Mouse (Mus musculus): ENCODE data around the gene 1600015I10Rik. TPM values are rescaled to one million over a fixed set of nuclear protein-coding genes. Genes with fewer than 3 reads are reported as not detected.
"Not testable (repeated sequence)": the region's sequence is repeated elsewhere in the genome, so short reads cannot be mapped to it uniquely, and the experiment has no call there.

Gene 1600015I10Rik
- total and polyA plus RNA-seq, 2 experiments from 2014 or later, result 0.08 TPM; not detected in 1

GRCm38 (mm10) chr6:48954946-48955345 lies 25.3 kb downstream of the 1600015I10Rik start:
- 26% methylated on average over 1 of the region's 1 CpGs for WGBS
- Histone ChIP-seq H3K36me3 (replicated peaks; ENCODE audit: control insufficient read depth, insufficient read depth, low read length) (no peaks in the 10 kb centered on the region), H3K4me1 (ENCODE audit: control insufficient read depth, insufficient read depth) (no peaks in the 10 kb centered on the region), H3K4me3 (ENCODE audit: low read depth, low read length) (no peak overlapping the region), H3K4me2 (ENCODE audit: low read depth, low read length) (no peak overlapping the region), H3K9ac (replicated peaks; ENCODE audit: low read depth, low read length) (no peak overlapping the region), H3K27me3 (ENCODE audit: control insufficient read depth, insufficient read depth, low read length) (peaks cover 4% of the 10 kb centered on the region; the same call in 1 of the 2 replicates), H3K9me3 (replicated peaks; ENCODE audit: control insufficient read depth, low read length) (no peaks in the 10 kb centered on the region), H3K27ac (ENCODE audit: low read depth) (no peak overlapping the region)
- DNase-seq (ENCODE audit: low spot score) (peak; percentile 45), ATAC-seq (ENCODE audit: insufficient read depth, low read depth) (no peak)
- TF ChIP-seq EP300 (IDR thresholded peaks at IDR 0.05; ENCODE audit: low read depth) (no peak), CTCF (IDR thresholded peaks at IDR 0.05; ENCODE audit: low read depth) (peak; percentile 60)

GRCm38 (mm10) chr6:48956785-48957184 lies 27.1 kb downstream of the 1600015I10Rik start:
- no peak overlapping the region for H3K9ac ChIP-seq (replicated peaks; ENCODE audit: low read depth, low read length)
- no peaks in the 10 kb centered on the region for H3K9me3 ChIP-seq (replicated peaks; ENCODE audit: control insufficient read depth, low read length)
- ATAC-seq (ENCODE audit: insufficient read depth, low read depth), result no peak
- no peaks in the 10 kb centered on the region for H3K36me3 ChIP-seq (replicated peaks; ENCODE audit: control insufficient read depth, insufficient read depth, low read length)
- no peak overlapping the region for H3K27ac ChIP-seq (ENCODE audit: low read depth)
- TF ChIP-seq EP300 (IDR thresholded peaks at IDR 0.05; ENCODE audit: low read depth) (no peak), CTCF (IDR thresholded peaks at IDR 0.05; ENCODE audit: low read depth) (no peak)
- H3K4me1 ChIP-seq (ENCODE audit: control insufficient read depth, insufficient read depth), result no peaks in the 10 kb centered on the region
- WGBS, result 54% methylated on average over 4 of the region's 4 CpGs
- H3K27me3 ChIP-seq (ENCODE audit: control insufficient read depth, insufficient read depth, low read length), result peaks cover 4% of the 10 kb centered on the region; the same call in 1 of the 2 replicates
- DNase-seq (ENCODE audit: low spot score), result no peak
- no peak overlapping the region for H3K4me3 ChIP-seq (ENCODE audit: low read depth, low read length)
- no peak overlapping the region for H3K4me2 ChIP-seq (ENCODE audit: low read depth, low read length)

- Histone ChIP-seq H3K9ac (replicated peaks; ENCODE audit: low read depth, low read length) (no peak overlapping the region), H3K27me3 (ENCODE audit: control insufficient read depth, insufficient read depth, low read length) (peaks cover 4% of the 10 kb centered on the region; the same call in 1 of the 2 replicates), H3K27ac (ENCODE audit: low read depth) (no peak overlapping the region), H3K9me3 (replicated peaks; ENCODE audit: control insufficient read depth, low read length) (no peaks in the 10 kb centered on the region), H3K36me3 (replicated peaks; ENCODE audit: control insufficient read depth, insufficient read depth, low read length) (no peaks in the 10 kb centered on the region), H3K4me1 (ENCODE audit: control insufficient read depth, insufficient read depth) (no peaks in the 10 kb centered on the region), H3K4me3 (ENCODE audit: low read depth, low read length) (no peak overlapping the region), H3K4me2 (ENCODE audit: low read depth, low read length) (no peak overlapping the region)
- DNase-seq (ENCODE audit: low spot score) (no peak), ATAC-seq (ENCODE audit: insufficient read depth, low read depth) (no peak)
- 50% methylated on average over 1 of the region's 1 CpGs for WGBS
- TF ChIP-seq CTCF (IDR thresholded peaks at IDR 0.05; ENCODE audit: low read depth) (peak; percentile 55), EP300 (IDR thresholded peaks at IDR 0.05; ENCODE audit: low read depth) (no peak)
Observed at GRCm38 (mm10) chr6:48958053-48958452, 28.4 kb downstream of the 1600015I10Rik start.

GRCm38 (mm10) chr6:48959151-48959550 lies 29.5 kb downstream of the 1600015I10Rik start:
- H3K4me2 ChIP-seq (ENCODE audit: low read depth, low read length); H3K27me3 ChIP-seq (ENCODE audit: control insufficient read depth, insufficient read depth, low read length); DNase-seq (ENCODE audit: low spot score); H3K9ac ChIP-seq (replicated peaks; ENCODE audit: low read depth, low read length); H3K4me1 ChIP-seq (ENCODE audit: control insufficient read depth, insufficient read depth); H3K4me3 ChIP-seq (ENCODE audit: low read depth, low read length); ATAC-seq (ENCODE audit: insufficient read depth, low read depth); H3K27ac ChIP-seq (ENCODE audit: low read depth); H3K9me3 ChIP-seq (replicated peaks; ENCODE audit: control insufficient read depth, low read length); H3K36me3 ChIP-seq (replicated peaks; ENCODE audit: control insufficient read depth, insufficient read depth, low read length): not testable (repeated sequence)
- 28% methylated on average over 7 of the region's 7 CpGs for WGBS

- not testable (repeated sequence) for H3K9me3 ChIP-seq (replicated peaks; ENCODE audit: control insufficient read depth, low read length); H3K27me3 ChIP-seq (ENCODE audit: control insufficient read depth, insufficient read depth, low read length); H3K4me1 ChIP-seq (ENCODE audit: control insufficient read depth, insufficient read depth); H3K4me2 ChIP-seq (ENCODE audit: low read depth, low read length); H3K27ac ChIP-seq (ENCODE audit: low read depth); H3K4me3 ChIP-seq (ENCODE audit: low read depth, low read length); ATAC-seq (ENCODE audit: insufficient read depth, low read depth); H3K9ac ChIP-seq (replicated peaks; ENCODE audit: low read depth, low read length); DNase-seq (ENCODE audit: low spot score); H3K36me3 ChIP-seq (replicated peaks; ENCODE audit: control insufficient read depth, insufficient read depth, low read length)
- 76% methylated on average over 5 of the region's 5 CpGs for WGBS
Observed at GRCm38 (mm10) chr6:48966696-48967095, 37.0 kb downstream of the 1600015I10Rik start.

- H3K4me3 ChIP-seq (ENCODE audit: low read depth, low read length), result no peak overlapping the region
- TF ChIP-seq CTCF (IDR thresholded peaks at IDR 0.05; ENCODE audit: low read depth), result no peak
- no peak for TF ChIP-seq EP300 (IDR thresholded peaks at IDR 0.05; ENCODE audit: low read depth)
- no peak for DNase-seq (ENCODE audit: low spot score)
- H3K4me1 ChIP-seq (ENCODE audit: control insufficient read depth, insufficient read depth), result no peaks in the 10 kb centered on the region
- H3K27ac ChIP-seq (ENCODE audit: low read depth), result no peak overlapping the region
- H3K9me3 ChIP-seq (replicated peaks; ENCODE audit: control insufficient read depth, low read length), result no peaks in the 10 kb centered on the region
- no peak for ATAC-seq (ENCODE audit: insufficient read depth, low read depth)
- H3K36me3 ChIP-seq (replicated peaks; ENCODE audit: control insufficient read depth, insufficient read depth, low read length), result no peaks in the 10 kb centered on the region
- H3K27me3 ChIP-seq (ENCODE audit: control insufficient read depth, insufficient read depth, low read length), result no peaks in the 10 kb centered on the region
- H3K4me2 ChIP-seq (ENCODE audit: low read depth, low read length), result no peak overlapping the region
- H3K9ac ChIP-seq (replicated peaks; ENCODE audit: low read depth, low read length), result no peak overlapping the region
Observed at GRCm38 (mm10) chr6:48967868-48968267, 38.2 kb downstream of the 1600015I10Rik start.
